Mouse (Mus musculus) cerebellum, adult 2 months (tissue): ENCODE data around the gene Xaf1.
A peak's percentile ranks its signal among the peaks of the same experiment; 100 is the strongest.

ENCODE experiments used
- CTCF ChIP-seq: fragments of 200-500 bp; IDR thresholded peaks from 2 replicates; pipeline ENCODE4 v1.5.1; 2011; ENCODE audit warnings: low read depth, mild to moderate bottlenecking, control low read depth, low read length, moderate library complexity, borderline replicate concordance; ENCODE audit not compliant: insufficient read depth
- POLR2A ChIP-seq: fragments of 200-500 bp; IDR thresholded peaks from 2 replicates; pipeline ENCODE4 v1.6.1; 2011; ENCODE audit warnings: low read length, control low read depth, borderline replicate concordance; ENCODE audit not compliant: insufficient read depth

GRCm38 (mm10) chr11:72342549-72343237, 41.3 kb downstream of the Xaf1 start:
- TF ChIP-seq CTCF (peak; percentile 77), POLR2A (no peak)
